Mouse (Mus musculus): ENCODE results near the gene Sec24d. TPM values are rescaled to one million over a fixed set of nuclear protein-coding genes. Genes with fewer than 3 reads are reported as not detected.

Gene Sec24d
- polyA plus RNA-seq, 1 experiment = 34.0 TPM

DNA sequence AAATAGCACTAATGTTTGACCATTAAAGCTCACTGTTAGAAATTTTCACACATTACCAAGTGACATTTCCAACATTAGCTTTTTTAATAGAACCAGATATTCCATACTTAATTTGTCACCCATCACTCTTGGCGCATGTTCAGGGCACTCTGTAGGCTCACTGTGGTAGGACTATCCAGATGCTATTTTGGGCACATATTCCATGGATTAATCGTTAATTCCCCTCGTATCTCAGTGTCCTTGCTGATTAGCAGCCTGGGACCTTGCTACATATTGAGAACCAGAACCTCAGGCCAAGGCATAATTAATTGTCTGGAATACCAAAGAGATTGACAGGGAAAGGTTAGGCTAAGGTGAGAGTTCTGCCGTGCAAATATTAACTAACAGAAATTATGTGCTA is 8.5 kb upstream of the Sec24d start:
- no peak for DNase-seq
- Histone ChIP-seq H3K36me3 (ENCODE audit: control insufficient read depth, insufficient read depth, low read length) (no peaks in the 10 kb centered on the region), H3K4me1 (replicated peaks; ENCODE audit: control insufficient read depth, insufficient read depth, low read length) (no peaks in the 10 kb centered on the region), H3K27me3 (ENCODE audit: control insufficient read depth, insufficient read depth, low read length) (no peaks in the 10 kb centered on the region), H3K27ac (ENCODE audit: control insufficient read depth, insufficient read depth, low read length) (no peak overlapping the region), H3K4me3 (ENCODE audit: control insufficient read depth, insufficient read depth, low read length) (no peak overlapping the region)
- 97% methylated on average over 4 of the region's 4 CpGs for WGBS
- TF ChIP-seq POLR2A (IDR thresholded peaks at IDR 0.05; ENCODE audit: control insufficient read depth, extremely low read depth, insufficient read depth, low read length, poor library complexity) (no peak), CTCF (IDR thresholded peaks at IDR 0.05; ENCODE audit: borderline replicate concordance, control insufficient read depth, extremely low read depth, insufficient read depth, low read length, poor library complexity) (no peak)

DNA sequence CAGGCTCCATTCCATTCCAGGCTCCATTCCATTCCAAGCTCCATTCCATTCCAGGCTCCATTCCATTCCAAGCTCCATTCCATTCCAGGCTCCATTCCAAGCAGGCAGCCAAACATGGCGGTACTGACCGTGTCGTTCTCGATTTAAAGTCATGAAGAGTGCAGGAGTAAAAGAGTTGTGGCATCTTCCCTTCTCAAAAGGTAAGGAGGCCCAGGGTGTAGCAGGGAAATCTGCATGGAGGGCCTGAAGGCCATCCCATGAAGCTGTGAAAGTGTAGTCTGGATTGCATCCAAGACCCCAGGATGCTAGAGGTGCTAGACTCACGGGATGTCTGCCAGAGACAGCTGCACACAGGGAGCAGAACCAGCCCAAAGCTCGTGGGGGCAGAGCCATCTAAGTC is 2.5 kb upstream of the Sec24d start:
- no peak for DNase-seq
- WGBS = 85% methylated on average over 6 of the region's 6 CpGs

DNA sequence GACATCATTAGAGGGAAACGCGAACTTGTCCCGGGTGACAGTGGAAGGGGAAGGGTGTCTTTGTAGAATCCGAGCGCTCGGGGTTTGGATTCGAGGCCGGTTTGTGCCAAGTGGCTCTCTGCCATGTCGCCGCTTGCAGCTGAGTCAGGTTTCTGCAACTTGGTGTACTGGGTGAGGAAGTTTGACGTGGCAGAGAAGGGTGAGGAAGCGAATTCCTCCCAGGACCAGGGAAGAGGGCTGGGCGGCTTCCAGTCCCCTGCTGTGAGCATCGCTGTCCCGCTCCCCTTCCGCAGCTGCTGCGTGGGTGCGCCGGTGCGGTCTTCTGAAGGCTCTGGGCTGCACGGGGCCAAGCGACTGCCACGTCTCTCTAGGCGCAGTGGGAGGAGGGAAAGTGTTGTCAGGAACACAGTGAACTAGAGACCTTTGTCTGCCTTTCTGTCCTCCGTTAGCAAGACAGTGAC is 516 bp downstream of the Sec24d start:
- TF ChIP-seq CTCF (IDR thresholded peaks at IDR 0.05; ENCODE audit: borderline replicate concordance, control insufficient read depth, extremely low read depth, insufficient read depth, low read length, poor library complexity) (no peak), POLR2A (IDR thresholded peaks at IDR 0.05; ENCODE audit: control insufficient read depth, extremely low read depth, insufficient read depth, low read length, poor library complexity) (peak; percentile 22; the same call in 1 of the 2 replicates)
- peak overlapping the region; percentile 64 for H3K4me3 ChIP-seq (ENCODE audit: control insufficient read depth, insufficient read depth, low read length)
- H3K36me3 ChIP-seq (ENCODE audit: control insufficient read depth, insufficient read depth, low read length) = no peaks in the 10 kb centered on the region
- DNase-seq = peak; percentile 46
- under 1% methylated on average over 25 of the region's 25 CpGs for WGBS
- H3K4me1 ChIP-seq (replicated peaks; ENCODE audit: control insufficient read depth, insufficient read depth, low read length) = peaks cover 5% of the 10 kb centered on the region
- H3K27me3 ChIP-seq (ENCODE audit: control insufficient read depth, insufficient read depth, low read length) = no peaks in the 10 kb centered on the region
- no peak overlapping the region for H3K27ac ChIP-seq (ENCODE audit: control insufficient read depth, insufficient read depth, low read length)

More for the DNA sequence above, 2.5 kb upstream of the Sec24d start:
- no peak overlapping the region for H3K27ac ChIP-seq (ENCODE audit: control insufficient read depth, insufficient read depth, low read length)
- H3K4me1 ChIP-seq (replicated peaks; ENCODE audit: control insufficient read depth, insufficient read depth, low read length) = peaks cover 5% of the 10 kb centered on the region
- no peaks in the 10 kb centered on the region for H3K36me3 ChIP-seq (ENCODE audit: control insufficient read depth, insufficient read depth, low read length)
- no peaks in the 10 kb centered on the region for H3K27me3 ChIP-seq (ENCODE audit: control insufficient read depth, insufficient read depth, low read length)
- H3K4me3 ChIP-seq (ENCODE audit: control insufficient read depth, insufficient read depth, low read length) = no peak overlapping the region
- no peak for TF ChIP-seq CTCF (IDR thresholded peaks at IDR 0.05; ENCODE audit: borderline replicate concordance, control insufficient read depth, extremely low read depth, insufficient read depth, low read length, poor library complexity)
- no peak for TF ChIP-seq POLR2A (IDR thresholded peaks at IDR 0.05; ENCODE audit: control insufficient read depth, extremely low read depth, insufficient read depth, low read length, poor library complexity)

- Histone ChIP-seq H3K27ac (ENCODE audit: control insufficient read depth, insufficient read depth, low read length) (no peak overlapping the region), H3K27me3 (ENCODE audit: control insufficient read depth, insufficient read depth, low read length) (no peaks in the 10 kb centered on the region), H3K4me3 (ENCODE audit: control insufficient read depth, insufficient read depth, low read length) (no peak overlapping the region), H3K4me1 (replicated peaks; ENCODE audit: control insufficient read depth, insufficient read depth, low read length) (no peaks in the 10 kb centered on the region), H3K36me3 (ENCODE audit: control insufficient read depth, insufficient read depth, low read length) (no peaks in the 10 kb centered on the region)
- no peak for DNase-seq
- TF ChIP-seq CTCF (IDR thresholded peaks at IDR 0.05; ENCODE audit: borderline replicate concordance, control insufficient read depth, extremely low read depth, insufficient read depth, low read length, poor library complexity) = no peak
- no peak for TF ChIP-seq POLR2A (IDR thresholded peaks at IDR 0.05; ENCODE audit: control insufficient read depth, extremely low read depth, insufficient read depth, low read length, poor library complexity)
- WGBS = 91% methylated on average over 12 of the region's 12 CpGs
These were observed 15.8 kb downstream of the Sec24d start for GRCm38 (mm10) chr3:123282866-123283615.

DNA sequence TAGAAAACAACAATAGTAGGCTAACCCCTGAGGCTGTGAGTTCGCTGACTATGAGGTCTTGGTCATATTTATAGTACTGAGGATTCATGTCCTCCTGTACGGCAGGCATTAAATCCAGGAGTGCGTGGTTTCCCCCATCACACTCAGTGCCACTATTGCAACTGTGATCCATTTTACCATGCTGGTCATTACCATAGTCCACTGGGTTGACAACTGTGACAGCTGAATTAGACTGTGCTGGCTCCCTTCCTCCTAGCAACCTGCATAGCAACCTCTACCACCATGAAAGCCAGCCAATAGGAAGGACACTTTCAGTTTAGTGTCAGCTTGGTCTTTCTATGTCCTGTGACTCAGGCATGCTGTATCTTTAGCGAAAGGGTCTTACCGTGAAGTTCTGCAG is 17.0 kb downstream of the Sec24d start:
- Histone ChIP-seq H3K4me1 (replicated peaks; ENCODE audit: control insufficient read depth, insufficient read depth, low read length) (no peaks in the 10 kb centered on the region), H3K36me3 (ENCODE audit: control insufficient read depth, insufficient read depth, low read length) (no peaks in the 10 kb centered on the region), H3K4me3 (ENCODE audit: control insufficient read depth, insufficient read depth, low read length) (no peak overlapping the region), H3K27me3 (ENCODE audit: control insufficient read depth, insufficient read depth, low read length) (no peaks in the 10 kb centered on the region), H3K27ac (ENCODE audit: control insufficient read depth, insufficient read depth, low read length) (no peak overlapping the region)
- TF ChIP-seq CTCF (IDR thresholded peaks at IDR 0.05; ENCODE audit: borderline replicate concordance, control insufficient read depth, extremely low read depth, insufficient read depth, low read length, poor library complexity) (no peak), POLR2A (IDR thresholded peaks at IDR 0.05; ENCODE audit: control insufficient read depth, extremely low read depth, insufficient read depth, low read length, poor library complexity) (no peak)
- 97% methylated on average over 5 of the region's 5 CpGs for WGBS
- no peak for DNase-seq

- Histone ChIP-seq H3K4me3 (ENCODE audit: control insufficient read depth, insufficient read depth, low read length) (no peak overlapping the region), H3K27ac (ENCODE audit: control insufficient read depth, insufficient read depth, low read length) (no peak overlapping the region), H3K27me3 (ENCODE audit: control insufficient read depth, insufficient read depth, low read length) (no peaks in the 10 kb centered on the region), H3K4me1 (replicated peaks; ENCODE audit: control insufficient read depth, insufficient read depth, low read length) (no peaks in the 10 kb centered on the region), H3K36me3 (ENCODE audit: control insufficient read depth, insufficient read depth, low read length) (no peaks in the 10 kb centered on the region)
- TF ChIP-seq CTCF (IDR thresholded peaks at IDR 0.05; ENCODE audit: borderline replicate concordance, control insufficient read depth, extremely low read depth, insufficient read depth, low read length, poor library complexity) = no peak
- TF ChIP-seq POLR2A (IDR thresholded peaks at IDR 0.05; ENCODE audit: control insufficient read depth, extremely low read depth, insufficient read depth, low read length, poor library complexity) = no peak
- no peak for DNase-seq
These were observed 18.4 kb downstream of the Sec24d start for GRCm38 (mm10) chr3:123285649-123286048.
